Mouse (Mus musculus): ENCODE results near the gene Tfb1m. TPM values are rescaled to one million over a fixed set of nuclear protein-coding genes. Genes with fewer than 3 reads are reported as not detected.
A peak's percentile ranks its signal among the peaks of the same experiment; 100 is the strongest.

The Tfb1m gene
- 10.9 and 18.5 TPM in 2 replicates for total RNA-seq (2014; rRNA removed)
- polyA plus RNA-seq (2015; fragmentation: Nextera tagmentation; extraction: Ambion mirVana), result 7.9 and 9.2 TPM in 2 replicates

DNA sequence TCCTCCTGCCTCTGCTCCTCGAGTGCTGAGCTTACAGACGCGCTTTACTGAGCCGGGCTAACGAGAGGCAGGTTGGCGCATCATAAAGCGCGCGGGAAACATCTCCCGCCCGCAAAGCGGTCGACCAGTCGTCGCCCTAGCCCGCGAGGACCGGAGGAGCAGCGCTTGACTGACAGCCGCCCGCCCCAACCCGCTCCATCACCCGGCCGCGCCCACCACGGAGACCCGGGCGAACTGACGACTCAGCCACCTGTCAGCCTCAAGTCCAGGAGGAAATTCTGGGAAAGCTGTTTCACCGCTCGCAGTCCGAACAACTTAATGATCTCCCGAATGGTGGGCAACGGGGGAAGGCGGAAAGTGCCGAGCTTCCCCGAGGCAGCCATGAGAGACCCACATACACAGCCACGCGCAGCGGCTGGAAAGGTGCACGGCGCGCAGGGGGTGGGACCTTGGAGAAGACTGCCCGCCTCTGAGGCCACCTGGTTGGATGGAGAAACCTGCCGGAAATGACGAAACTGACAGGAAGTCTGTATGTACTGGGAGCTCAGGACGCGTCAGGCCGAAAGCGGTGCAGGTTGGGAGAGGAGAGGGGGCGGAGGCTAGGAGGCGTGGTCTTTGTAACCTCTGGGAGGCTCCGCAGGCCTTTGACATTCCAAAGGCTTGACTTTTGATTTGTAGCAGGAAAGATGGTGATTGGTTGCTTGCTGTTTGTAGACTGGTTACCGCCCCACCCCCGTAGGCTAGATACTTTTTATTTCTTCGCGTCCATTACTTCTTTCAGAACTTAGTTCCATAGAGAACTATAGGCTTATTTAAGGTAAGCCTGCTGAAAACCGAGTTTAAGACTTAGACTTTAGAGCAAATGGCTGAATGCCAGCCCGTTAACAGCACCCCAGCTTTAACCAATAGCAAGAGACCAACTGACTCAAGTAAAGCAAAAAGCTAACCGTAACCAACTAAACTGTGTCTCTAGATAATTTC lies at the start of gene Tfb1m:
Gene Tfb1m, minus strand, starts transcription at position 451 of the 981 bp plus-strand sequence.
- H3K9me3 ChIP-seq (ENCODE audit: low read length), result no peaks in the 10 kb centered on the region

GRCm38 (mm10) chr17:3602954-3603672 lies 45.5 kb upstream of the Tfb1m start:
- ATAC-seq (no peak), DNase-seq (ENCODE audit: low spot score) (no peak)
- Histone ChIP-seq H3K4me3 (ENCODE audit: low read length) (no peak overlapping the region), H3K27me3 (ENCODE audit: insufficient read depth, low read length) (no peaks in the 10 kb centered on the region), H3K9me3 (ENCODE audit: low read length) (no peaks in the 10 kb centered on the region), H3K4me2 (ENCODE audit: low read depth, low read length) (no peak overlapping the region), H3K4me1 (ENCODE audit: insufficient read depth, low read length) (no peaks in the 10 kb centered on the region), H3K36me3 (ENCODE audit: insufficient read depth, low read length) (no peaks in the 10 kb centered on the region), H3K9ac (replicated peaks; ENCODE audit: low read length) (no peak overlapping the region), H3K27ac (no peak overlapping the region)
- WGBS, result 89% methylated on average over 6 of the region's 6 CpGs
- no peak for TF ChIP-seq CTCF (IDR thresholded peaks at IDR 0.05; ENCODE audit: low read depth)

More for the DNA sequence above, at the start of gene Tfb1m:
- peak; percentile 99 for DNase-seq (ENCODE audit: low spot score)
- Histone ChIP-seq H3K27me3 (ENCODE audit: insufficient read depth, low read length) (no peaks in the 10 kb centered on the region), H3K36me3 (ENCODE audit: insufficient read depth, low read length) (no peaks in the 10 kb centered on the region), H3K4me1 (ENCODE audit: insufficient read depth, low read length) (no peaks in the 10 kb centered on the region), H3K9ac (replicated peaks; ENCODE audit: low read length) (peak within 1 kb of the TSS; percentile 53), H3K4me2 (ENCODE audit: low read depth, low read length) (peak within 1 kb of the TSS; percentile 67), H3K4me3 (ENCODE audit: low read length) (peak within 1 kb of the TSS; percentile 53), H3K27ac (peak within 1 kb of the TSS; percentile 84)
- TF ChIP-seq CTCF (IDR thresholded peaks at IDR 0.05; ENCODE audit: low read depth), result no peak
- peak; percentile 100 for ATAC-seq
- WGBS, result 1% methylated on average over 60 of the region's 60 CpGs

GRCm38 (mm10) chr17:3598393-3598792 lies 40.8 kb upstream of the Tfb1m start:
- no peak overlapping the region for H3K27ac ChIP-seq
- no peaks in the 10 kb centered on the region for H3K27me3 ChIP-seq (ENCODE audit: insufficient read depth, low read length)
- H3K4me2 ChIP-seq (ENCODE audit: low read depth, low read length), result no peak overlapping the region
- no peaks in the 10 kb centered on the region for H3K9me3 ChIP-seq (ENCODE audit: low read length)
- H3K36me3 ChIP-seq (ENCODE audit: insufficient read depth, low read length), result no peaks in the 10 kb centered on the region
- H3K4me1 ChIP-seq (ENCODE audit: insufficient read depth, low read length), result no peaks in the 10 kb centered on the region
- H3K4me3 ChIP-seq (ENCODE audit: low read length), result no peak overlapping the region
- ATAC-seq (no peak), DNase-seq (ENCODE audit: low spot score) (no peak)
- H3K9ac ChIP-seq (replicated peaks; ENCODE audit: low read length), result no peak overlapping the region
- TF ChIP-seq CTCF (IDR thresholded peaks at IDR 0.05; ENCODE audit: low read depth), result no peak
- 71% methylated on average over 1 of the region's 1 CpGs for WGBS

- Histone ChIP-seq H3K27ac (no peak overlapping the region), H3K27me3 (ENCODE audit: insufficient read depth, low read length) (no peaks in the 10 kb centered on the region), H3K36me3 (ENCODE audit: insufficient read depth, low read length) (no peaks in the 10 kb centered on the region), H3K4me2 (ENCODE audit: low read depth, low read length) (no peak overlapping the region), H3K9me3 (ENCODE audit: low read length) (no peaks in the 10 kb centered on the region), H3K9ac (replicated peaks; ENCODE audit: low read length) (no peak overlapping the region), H3K4me3 (ENCODE audit: low read length) (no peak overlapping the region), H3K4me1 (ENCODE audit: insufficient read depth, low read length) (no peaks in the 10 kb centered on the region)
- WGBS, result 32% methylated on average over 1 of the region's 1 CpGs
- TF ChIP-seq CTCF (IDR thresholded peaks at IDR 0.05; ENCODE audit: low read depth), result no peak
- ATAC-seq, result 0 out of 2 replicates have a peak, but pooled peaks have one; percentile 40
- DNase-seq (ENCODE audit: low spot score), result peak; percentile 15
Observed at GRCm38 (mm10) chr17:3597866-3598265, 40.3 kb upstream of the Tfb1m start.

GRCm38 (mm10) chr17:3597130-3597529 lies 39.5 kb upstream of the Tfb1m start:
- H3K4me1 ChIP-seq (ENCODE audit: insufficient read depth, low read length), result no peaks in the 10 kb centered on the region
- H3K27ac ChIP-seq, result no peak overlapping the region
- TF ChIP-seq CTCF (IDR thresholded peaks at IDR 0.05; ENCODE audit: low read depth), result no peak
- no peaks in the 10 kb centered on the region for H3K9me3 ChIP-seq (ENCODE audit: low read length)
- WGBS, result 76% methylated on average over 1 of the region's 1 CpGs
- no peak overlapping the region for H3K4me2 ChIP-seq (ENCODE audit: low read depth, low read length)
- H3K4me3 ChIP-seq (ENCODE audit: low read length), result no peak overlapping the region
- H3K27me3 ChIP-seq (ENCODE audit: insufficient read depth, low read length), result no peaks in the 10 kb centered on the region
- ATAC-seq (no peak), DNase-seq (ENCODE audit: low spot score) (no peak)
- H3K9ac ChIP-seq (replicated peaks; ENCODE audit: low read length), result no peak overlapping the region
- H3K36me3 ChIP-seq (ENCODE audit: insufficient read depth, low read length), result no peaks in the 10 kb centered on the region

GRCm38 (mm10) chr17:3570876-3571275 lies 13.3 kb upstream of the Tfb1m start:
- H3K4me2 ChIP-seq (ENCODE audit: low read depth, low read length), result peak overlapping the region; percentile 33
- H3K27me3 ChIP-seq (ENCODE audit: insufficient read depth, low read length), result no peaks in the 10 kb centered on the region
- H3K4me3 ChIP-seq (ENCODE audit: low read length), result no peak overlapping the region
- ATAC-seq (no peak), DNase-seq (ENCODE audit: low spot score) (peak; percentile 91)
- no peak overlapping the region for H3K9ac ChIP-seq (replicated peaks; ENCODE audit: low read length)
- H3K27ac ChIP-seq, result no peak overlapping the region
- H3K36me3 ChIP-seq (ENCODE audit: insufficient read depth, low read length), result no peaks in the 10 kb centered on the region
- 4% methylated on average over 12 of the region's 12 CpGs for WGBS
- peak; percentile 90 for TF ChIP-seq CTCF (IDR thresholded peaks at IDR 0.05; ENCODE audit: low read depth)
- no peaks in the 10 kb centered on the region for H3K9me3 ChIP-seq (ENCODE audit: low read length)
- H3K4me1 ChIP-seq (ENCODE audit: insufficient read depth, low read length), result no peaks in the 10 kb centered on the region
